Mouse (Mus musculus) kidney, adult 2 months (tissue): ENCODE data around the gene Klhdc3. TPM values are rescaled to one million over a fixed set of nuclear protein-coding genes. Genes with fewer than 3 reads are reported as not detected.

Experiments
- DNase-seq: peaks from one replicate; pipeline ENCODE4 v3.0.0; 2021
- H3K27ac ChIP-seq: fragments of 200-500 bp; 2 replicates; pipeline ENCODE4 v1.5.1; 2012; ENCODE audit warnings: low read depth, low read length, control low read depth, inconsistent platforms; ENCODE audit not compliant: insufficient read depth
- H3K27me3 ChIP-seq: fragments of 200-500 bp; replicated peaks from 2 replicates; pipeline ENCODE4 v1.6.1; 2012; ENCODE audit warnings: mild to moderate bottlenecking, moderate library complexity, low read length, inconsistent platforms; ENCODE audit not compliant: control insufficient read depth, insufficient read depth
- H3K36me3 ChIP-seq: fragments of 200-500 bp; 2 replicates; pipeline ENCODE4 v1.6.1; 2012; ENCODE audit warnings: mild to moderate bottlenecking, moderate library complexity, low read length, inconsistent platforms; ENCODE audit not compliant: control insufficient read depth, insufficient read depth
- H3K4me1 ChIP-seq: fragments of 200-500 bp; 2 replicates; pipeline ENCODE4 v1.6.1; 2011; ENCODE audit warnings: low read length; ENCODE audit not compliant: control insufficient read depth, insufficient read depth
- H3K4me3 ChIP-seq: fragments of 200-500 bp; 2 replicates; pipeline ENCODE4 v1.5.1; 2011; ENCODE audit warnings: mild to moderate bottlenecking, low read depth, low read length, control low read depth; ENCODE audit not compliant: insufficient read depth
- CTCF ChIP-seq: fragments of 200-500 bp; conservative IDR thresholded peaks from 2 replicates; pipeline ENCODE4 v1.5.1; 2011; ENCODE audit warnings: low read depth, mild to moderate bottlenecking, control low read depth, low read length, moderate library complexity, mixed read lengths; ENCODE audit not compliant: insufficient read depth, insufficient read length
- POLR2A ChIP-seq: fragments of 200-500 bp; IDR thresholded peaks from one replicate; pipeline ENCODE4 v1.6.1; 2011; ENCODE audit warnings: low read depth, low read length, control low read depth
- WGBS: fragments of 180-500 bp; shearing (Covaris S2); methylation state at CpG from one replicate; pipeline ENCODE4 v1.1.7; 2018; 5-methylcytosine and 5-hydroxymethylcytosine counted together
- polyA plus RNA-seq: library from polyadenylated mRNA; depleted of rRNA; stranded (reverse); fragments of >200 nt; gene quantifications from 2 replicates; pipeline ENCODE4 v1.2.3, GENCODE M21; 2012

Klhdc3 gene
- polyA plus RNA-seq, 1 experiment, result 88.6 TPM

GRCm38 (mm10) chr17:46685913-46686312 lies 5.2 kb upstream of the Klhdc3 start:
- WGBS, result 84% methylated on average over 6 of the region's 6 CpGs
- TF ChIP-seq POLR2A, result no peak
- TF ChIP-seq CTCF, result no peak
- H3K36me3 ChIP-seq, result no peaks in the 10 kb centered on the region
- H3K4me3 ChIP-seq, result no peak overlapping the region
- no peaks in the 10 kb centered on the region for H3K27me3 ChIP-seq
- no peak overlapping the region for H3K27ac ChIP-seq
- H3K4me1 ChIP-seq, result peaks cover 5% of the 10 kb centered on the region
- DNase-seq, result no peak

- Histone ChIP-seq H3K4me3 (no peak overlapping the region), H3K27ac (no peak overlapping the region), H3K4me1 (peaks cover 11% of the 10 kb centered on the region), H3K27me3 (no peaks in the 10 kb centered on the region), H3K36me3 (no peaks in the 10 kb centered on the region)
- TF ChIP-seq POLR2A (no peak), CTCF (no peak)
- WGBS, result 90% methylated on average over 16 of the region's 16 CpGs
- no peak for DNase-seq
Measured at GRCm38 (mm10) chr17:46682654-46683389, 2.1 kb upstream of the Klhdc3 start.

GRCm38 (mm10) chr17:46681466-46682118 lies 878 bp upstream of the Klhdc3 start:
- Histone ChIP-seq H3K27ac (no peak overlapping the region), H3K36me3 (no peaks in the 10 kb centered on the region), H3K4me1 (peaks cover 11% of the 10 kb centered on the region), H3K4me3 (peak overlapping the region; percentile 68), H3K27me3 (no peaks in the 10 kb centered on the region)
- no peak for DNase-seq
- TF ChIP-seq POLR2A, result no peak
- TF ChIP-seq CTCF, result no peak
- WGBS, result 25% methylated on average over 12 of the region's 12 CpGs

- Histone ChIP-seq H3K4me1 (peaks cover 11% of the 10 kb centered on the region), H3K27ac (peak overlapping the region; percentile 65; the same call in 1 of the 2 replicates), H3K4me3 (peak overlapping the region; percentile 79), H3K36me3 (no peaks in the 10 kb centered on the region; the same call in 1 of the 2 replicates), H3K27me3 (no peaks in the 10 kb centered on the region)
- DNase-seq, result peak; percentile 44
- no peak for TF ChIP-seq POLR2A
- TF ChIP-seq CTCF, result peak; percentile 38
- 1% methylated on average over 34 of the region's 34 CpGs for WGBS
Measured at GRCm38 (mm10) chr17:46679843-46680759, 613 bp downstream of the Klhdc3 start.

- Histone ChIP-seq H3K36me3 (no peaks in the 10 kb centered on the region; the same call in 1 of the 2 replicates), H3K4me1 (peaks cover 11% of the 10 kb centered on the region), H3K4me3 (no peak overlapping the region), H3K27me3 (no peaks in the 10 kb centered on the region), H3K27ac (no peak overlapping the region)
- no peak for TF ChIP-seq POLR2A
- TF ChIP-seq CTCF, result no peak
- no peak for DNase-seq
- 35% methylated on average over 9 of the region's 9 CpGs for WGBS
Measured at GRCm38 (mm10) chr17:46678911-46679310, 1.8 kb downstream of the Klhdc3 start.

GRCm38 (mm10) chr17:46678416-46678815 lies 2.3 kb downstream of the Klhdc3 start, which contains the start of gene Mea1:
Mea1 (plus strand) TSS chr17:46678793.
- WGBS, result 53% methylated on average over 8 of the region's 9 CpGs
- Histone ChIP-seq H3K27me3 (no peaks in the 10 kb centered on the region), H3K4me1 (peaks cover 14% of the 10 kb centered on the region), H3K27ac (no peak within 1 kb of the TSS), H3K4me3 (no peak within 1 kb of the TSS; the same call in 1 of the 2 replicates), H3K36me3 (no peaks in the 10 kb centered on the region; the same call in 1 of the 2 replicates)
- peak; percentile 49 for DNase-seq
- TF ChIP-seq POLR2A (no peak), CTCF (no peak)
